Mouse (Mus musculus): ENCODE measurements around the gene Cend1. TPM values are rescaled to one million over a fixed set of nuclear protein-coding genes. Genes with fewer than 3 reads are reported as not detected.

The Cend1 gene
- polyA plus RNA-seq, 1 experiment from 2014 or later = 8.9 TPM

- DNase-seq (ENCODE audit: low spot score) = no peak
- H3K27me3 ChIP-seq (ENCODE audit: low read depth, poor library complexity, severe bottlenecking) = peaks cover 22% of the 10 kb centered on the region
- WGBS = 92% methylated on average over 18 of the region's 18 CpGs
- peak overlapping the region; percentile 73; the same call in 1 of the 2 replicates for H3K4me3 ChIP-seq
- no peak overlapping the region for H3K27ac ChIP-seq (replicated peaks)
- peaks cover 41% of the 10 kb centered on the region for H3K36me3 ChIP-seq
- H3K4me1 ChIP-seq = peaks cover 64% of the 10 kb centered on the region
- H3K9me3 ChIP-seq (replicated peaks) = no peaks in the 10 kb centered on the region
Observed at GRCm38 (mm10) chr7:141469901-141470636, 40.8 kb upstream of the Cend1 start.

DNA sequence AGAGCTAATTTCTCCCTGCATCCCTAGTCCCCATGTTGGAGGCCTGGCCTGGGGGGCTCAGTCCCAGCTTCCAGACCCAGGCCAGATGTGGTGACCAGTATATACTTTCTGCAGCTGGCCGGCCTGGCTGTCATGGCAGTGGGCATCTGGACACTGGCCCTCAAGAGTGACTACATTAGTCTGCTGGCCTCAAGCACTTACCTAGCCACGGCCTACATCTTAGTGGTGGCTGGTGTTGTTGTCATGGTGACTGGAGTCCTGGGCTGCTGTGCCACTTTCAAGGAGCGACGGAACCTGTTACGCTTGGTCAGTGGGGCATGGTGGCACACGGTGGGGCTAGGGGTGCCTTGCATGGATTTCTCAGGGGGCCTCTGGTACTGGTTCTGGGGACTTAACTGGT lies 40.1 kb upstream of the Cend1 start:
- Histone ChIP-seq H3K4me3 (peak overlapping the region; percentile 73), H3K27ac (replicated peaks) (peak overlapping the region; percentile 87), H3K36me3 (peaks cover 41% of the 10 kb centered on the region), H3K9me3 (replicated peaks) (no peaks in the 10 kb centered on the region), H3K4me1 (peaks cover 69% of the 10 kb centered on the region), H3K27me3 (ENCODE audit: low read depth, poor library complexity, severe bottlenecking) (peaks cover 29% of the 10 kb centered on the region)
- no peak for DNase-seq (ENCODE audit: low spot score)
- 64% methylated on average over 6 of the region's 6 CpGs for WGBS

GRCm38 (mm10) chr7:141468522-141469211 lies 39.4 kb upstream of the Cend1 start:
- peak overlapping the region; percentile 73 for H3K4me3 ChIP-seq
- peaks cover 41% of the 10 kb centered on the region for H3K36me3 ChIP-seq
- H3K27me3 ChIP-seq (ENCODE audit: low read depth, poor library complexity, severe bottlenecking) = peaks cover 36% of the 10 kb centered on the region
- WGBS = 23% methylated on average over 8 of the region's 8 CpGs
- peaks cover 64% of the 10 kb centered on the region for H3K4me1 ChIP-seq
- DNase-seq (ENCODE audit: low spot score) = peak; percentile 63
- H3K9me3 ChIP-seq (replicated peaks) = no peaks in the 10 kb centered on the region
- H3K27ac ChIP-seq (replicated peaks) = peak overlapping the region; percentile 87

DNA sequence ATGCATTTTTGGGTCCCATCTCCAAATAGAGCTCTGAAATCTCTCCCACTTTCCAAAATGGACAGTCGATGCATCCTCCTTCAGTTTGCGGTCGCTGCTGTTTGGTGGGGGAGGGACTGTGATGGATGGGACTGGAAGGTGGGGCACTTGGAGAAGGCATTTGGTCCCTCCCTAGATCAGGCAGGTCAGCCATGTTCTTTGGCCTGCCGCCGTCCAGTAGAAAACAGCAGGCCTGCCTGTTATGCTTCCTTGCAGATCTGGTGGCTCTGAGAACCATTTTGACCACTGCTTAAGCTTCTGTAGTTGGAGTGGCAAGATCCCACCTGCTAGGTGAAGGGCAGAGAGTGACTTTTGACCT lies 38.9 kb upstream of the Cend1 start:
- Histone ChIP-seq H3K27ac (replicated peaks) (peak overlapping the region; percentile 87), H3K4me1 (peaks cover 59% of the 10 kb centered on the region), H3K27me3 (ENCODE audit: low read depth, poor library complexity, severe bottlenecking) (peaks cover 41% of the 10 kb centered on the region), H3K4me3 (peak overlapping the region; percentile 73), H3K9me3 (replicated peaks) (no peaks in the 10 kb centered on the region), H3K36me3 (peaks cover 37% of the 10 kb centered on the region)
- WGBS = 36% methylated on average over 5 of the region's 5 CpGs
- peak; percentile 35 for DNase-seq (ENCODE audit: low spot score)

DNA sequence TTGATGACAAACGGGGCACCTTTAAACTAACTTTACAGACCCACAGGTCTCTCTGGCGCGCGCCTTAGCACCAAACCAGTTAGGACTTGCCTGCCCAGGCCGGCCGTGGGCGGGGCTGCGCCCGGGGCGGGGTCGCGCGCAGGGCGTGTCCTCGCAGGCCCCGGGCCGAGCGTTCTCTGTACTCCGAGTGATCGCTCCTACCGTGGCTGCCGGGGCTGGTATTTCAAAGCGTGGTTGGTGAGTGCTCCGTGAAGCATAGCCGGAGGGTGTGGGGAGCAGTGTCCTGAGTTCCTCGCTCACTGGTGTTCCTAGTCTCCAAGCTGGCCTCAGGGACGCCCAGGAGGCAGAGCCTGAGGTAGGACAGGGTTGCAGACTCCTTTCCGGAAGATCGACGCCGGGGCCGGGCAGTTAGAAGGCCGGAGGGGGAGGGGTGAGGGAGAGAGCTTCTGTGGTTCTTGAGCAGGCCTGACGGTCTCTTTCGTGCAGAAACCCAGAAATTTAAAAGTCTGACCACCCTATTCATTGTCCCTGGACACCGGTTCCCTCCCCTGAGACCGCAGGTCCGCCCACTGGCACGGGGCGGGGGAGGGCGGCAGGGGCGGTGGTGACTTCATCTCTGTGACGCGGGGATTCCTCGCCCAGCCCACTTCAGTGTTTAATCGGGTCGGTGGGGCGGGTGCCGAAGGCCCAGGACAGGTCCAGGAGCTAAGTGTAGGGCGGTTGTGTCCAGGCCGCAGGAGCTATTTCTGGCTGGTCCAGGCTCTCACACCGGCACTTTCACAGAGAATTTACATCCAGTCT lies 38.1 kb upstream of the Cend1 start, which contains the start of gene Cd151:
Cd151 (plus strand) TSS at position 163 of the 801 bp plus-strand sequence.
- H3K9me3 ChIP-seq (replicated peaks) = no peaks in the 10 kb centered on the region
- H3K36me3 ChIP-seq = peaks cover 32% of the 10 kb centered on the region
- peaks cover 58% of the 10 kb centered on the region for H3K4me1 ChIP-seq
- H3K27ac ChIP-seq (replicated peaks) = peak within 1 kb of the TSS; percentile 87
- 1% methylated on average over 52 of the region's 52 CpGs for WGBS
- peaks cover 48% of the 10 kb centered on the region for H3K27me3 ChIP-seq (ENCODE audit: low read depth, poor library complexity, severe bottlenecking)
- DNase-seq (ENCODE audit: low spot score) = peak; percentile 82
- peak within 1 kb of the TSS; percentile 73 for H3K4me3 ChIP-seq

DNA sequence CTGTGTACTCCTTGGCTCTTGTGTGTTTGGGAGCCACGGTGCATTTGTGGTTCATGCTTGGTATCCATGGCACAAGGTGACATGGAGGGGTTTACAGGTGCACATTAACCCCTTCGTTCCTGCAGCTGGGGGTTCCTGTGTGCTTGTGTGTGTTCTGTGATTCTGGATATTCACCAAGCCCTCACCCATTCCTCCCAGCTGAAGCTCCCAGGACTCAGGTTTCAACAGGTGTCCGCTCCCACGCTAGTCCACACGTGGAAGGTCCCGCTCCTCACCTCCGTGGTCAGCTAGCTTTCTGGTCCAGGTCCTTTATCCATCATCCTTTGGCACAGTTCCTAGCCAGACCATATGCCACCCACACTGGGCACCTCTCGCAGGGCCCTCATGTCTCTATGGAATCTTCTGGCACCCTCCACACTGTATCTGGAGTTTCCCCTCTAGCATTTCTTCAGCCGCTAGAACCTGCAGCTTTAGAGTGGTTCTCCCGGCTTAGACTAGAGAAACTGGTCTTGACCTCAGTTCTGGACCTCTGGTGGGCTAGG lies 37.4 kb upstream of the Cend1 start:
- H3K36me3 ChIP-seq = peaks cover 25% of the 10 kb centered on the region
- peaks cover 56% of the 10 kb centered on the region for H3K27me3 ChIP-seq (ENCODE audit: low read depth, poor library complexity, severe bottlenecking)
- peak overlapping the region; percentile 73 for H3K4me3 ChIP-seq
- H3K27ac ChIP-seq (replicated peaks) = peak overlapping the region; percentile 87
- peaks cover 65% of the 10 kb centered on the region for H3K4me1 ChIP-seq
- WGBS = 58% methylated on average over 10 of the region's 10 CpGs
- no peaks in the 10 kb centered on the region for H3K9me3 ChIP-seq (replicated peaks)
- DNase-seq (ENCODE audit: low spot score) = no peak

DNA sequence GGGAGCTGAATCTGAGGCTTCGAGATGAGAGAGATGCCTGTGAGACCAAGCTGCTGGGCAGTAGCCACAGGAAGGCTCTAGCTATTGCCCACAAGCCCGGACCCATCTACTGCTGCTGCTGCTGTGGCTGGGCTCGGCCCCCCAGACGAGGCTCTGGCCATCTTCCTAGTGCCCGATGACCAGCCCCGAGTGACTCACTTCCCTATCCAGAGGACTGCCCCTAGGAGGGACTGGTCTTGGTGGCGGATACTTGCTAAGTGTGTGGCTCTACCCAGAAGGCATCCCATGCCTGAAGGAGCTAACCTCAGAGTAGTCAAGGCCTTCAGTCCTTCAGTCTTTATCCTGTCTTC lies 36.7 kb upstream of the Cend1 start:
- Histone ChIP-seq H3K27me3 (ENCODE audit: low read depth, poor library complexity, severe bottlenecking) (peaks cover 62% of the 10 kb centered on the region), H3K4me3 (no peak overlapping the region; the same call in 1 of the 2 replicates), H3K27ac (replicated peaks) (no peak overlapping the region), H3K36me3 (peaks cover 19% of the 10 kb centered on the region), H3K4me1 (peaks cover 69% of the 10 kb centered on the region), H3K9me3 (replicated peaks) (no peaks in the 10 kb centered on the region)
- DNase-seq (ENCODE audit: low spot score) = no peak
- WGBS = 73% methylated on average over 7 of the region's 7 CpGs

DNA sequence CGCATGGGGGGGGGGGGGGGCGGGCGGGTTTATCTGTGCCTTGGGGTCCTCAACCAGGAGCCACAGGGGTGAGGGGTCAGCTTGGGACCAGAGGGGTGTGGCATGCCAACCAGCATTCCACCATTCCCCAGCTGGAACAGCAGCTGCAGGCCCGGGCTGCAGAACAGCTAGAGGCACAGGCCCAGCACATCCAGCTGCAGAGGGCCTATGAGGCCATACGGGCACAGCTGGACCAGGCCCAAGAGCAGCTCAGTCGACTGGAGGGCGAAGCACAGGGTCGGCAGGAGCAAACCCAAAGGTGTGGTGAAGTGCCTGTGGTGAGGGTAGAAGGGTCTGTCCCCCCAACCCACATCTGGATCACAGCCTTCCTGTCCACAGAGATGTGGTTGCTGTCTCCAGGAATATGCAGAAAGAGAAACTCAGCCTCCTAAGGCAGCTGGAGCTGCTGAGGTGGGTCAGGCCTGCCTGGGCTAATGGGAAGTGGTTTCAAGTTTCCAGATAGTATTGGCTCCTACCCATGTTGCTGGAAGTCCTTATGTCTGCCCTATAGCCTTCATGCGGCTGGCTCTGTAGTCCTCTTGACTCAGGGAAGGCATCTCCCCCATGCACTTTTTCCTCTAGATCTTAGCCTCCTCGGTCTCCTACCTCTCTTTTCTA lies 36.2 kb upstream of the Cend1 start:
- peak overlapping the region; percentile 40 for H3K4me3 ChIP-seq
- H3K27ac ChIP-seq (replicated peaks) = peak overlapping the region; percentile 30; the same call in 1 of the 2 replicates
- peaks cover 67% of the 10 kb centered on the region for H3K27me3 ChIP-seq (ENCODE audit: low read depth, poor library complexity, severe bottlenecking)
- peaks cover 69% of the 10 kb centered on the region for H3K4me1 ChIP-seq
- WGBS = 36% methylated on average over 8 of the region's 10 CpGs
- peaks cover 14% of the 10 kb centered on the region for H3K36me3 ChIP-seq
- no peaks in the 10 kb centered on the region for H3K9me3 ChIP-seq (replicated peaks)
- DNase-seq (ENCODE audit: low spot score) = no peak

- H3K4me3 ChIP-seq = peak overlapping the region; percentile 40
- WGBS = 2% methylated on average over 38 of the region's 38 CpGs
- peaks cover 7% of the 10 kb centered on the region for H3K36me3 ChIP-seq
- peak; percentile 30 for DNase-seq (ENCODE audit: low spot score)
- 0 out of 2 replicates have a peak overlapping the region, but pooled peaks have one; percentile 30 for H3K27ac ChIP-seq (replicated peaks)
- no peaks in the 10 kb centered on the region for H3K9me3 ChIP-seq (replicated peaks)
- H3K27me3 ChIP-seq (ENCODE audit: low read depth, poor library complexity, severe bottlenecking) = peaks cover 75% of the 10 kb centered on the region
- peaks cover 62% of the 10 kb centered on the region for H3K4me1 ChIP-seq
Observed at GRCm38 (mm10) chr7:141464603-141465201, 35.4 kb upstream of the Cend1 start.

GRCm38 (mm10) chr7:141463824-141464602 lies 34.7 kb upstream of the Cend1 start:
- Histone ChIP-seq H3K27ac (replicated peaks) (no peak overlapping the region), H3K4me1 (peaks cover 55% of the 10 kb centered on the region), H3K36me3 (peaks cover 8% of the 10 kb centered on the region), H3K9me3 (replicated peaks) (no peaks in the 10 kb centered on the region), H3K27me3 (ENCODE audit: low read depth, poor library complexity, severe bottlenecking) (peaks cover 82% of the 10 kb centered on the region), H3K4me3 (peak overlapping the region; percentile 40; the same call in 1 of the 2 replicates)
- no peak for DNase-seq (ENCODE audit: low spot score)
- 12% methylated on average over 12 of the region's 12 CpGs for WGBS

- peaks cover 43% of the 10 kb centered on the region for H3K4me1 ChIP-seq
- 19% methylated on average over 5 of the region's 5 CpGs for WGBS
- peaks cover 12% of the 10 kb centered on the region for H3K36me3 ChIP-seq
- H3K27ac ChIP-seq (replicated peaks) = no peak overlapping the region
- peak overlapping the region; percentile 55 for H3K4me3 ChIP-seq
- H3K27me3 ChIP-seq (ENCODE audit: low read depth, poor library complexity, severe bottlenecking) = peaks cover 90% of the 10 kb centered on the region
- H3K9me3 ChIP-seq (replicated peaks) = no peaks in the 10 kb centered on the region
- DNase-seq (ENCODE audit: low spot score) = no peak
Observed at GRCm38 (mm10) chr7:141462333-141462821, 33.1 kb upstream of the Cend1 start.
